Mouse (Mus musculus): Measurements from ENCODE around the gene Gnao1. TPM values are rescaled to one million over a fixed set of nuclear protein-coding genes. Genes with fewer than 3 reads are reported as not detected.

The Gnao1 gene
- total and polyA plus RNA-seq, 3 experiments, result 1.1 to 13.5 (median 3.5) TPM

- Histone ChIP-seq H3K9ac (ENCODE audit: insufficient read depth, low read depth) (no peak overlapping the region), H3K9me3 (replicated peaks; ENCODE audit: low read length) (peaks cover 2% of the 10 kb centered on the region), H3K36me3 (replicated peaks in 1 of 2; ENCODE audit: control insufficient read depth in 1 of 2, insufficient read depth in 1 of 2, low read length in 1 of 2) (peaks cover 66 to 87% of the 10 kb centered on the region in 2 experiments), H3K4me1 (ENCODE audit: control insufficient read depth in 1 of 2, insufficient read depth in 2 of 2) (no peaks in the 10 kb centered on the region), H3K27me3 (replicated peaks) (no peaks in the 10 kb centered on the region), H3K27ac (ENCODE audit: insufficient read depth, low read depth) (no peak overlapping the region), H3K4me3 (replicated peaks in 1 of 3; ENCODE audit: low read depth in 2 of 3, low read length in 2 of 3, poor library complexity in 1 of 3) (no peak overlapping the region), H3K4me2 (ENCODE audit: insufficient read depth, low read depth, poor library complexity, severe bottlenecking) (no peak overlapping the region), H3K79me2 (replicated peaks; ENCODE audit: control insufficient read depth, extremely low read depth, insufficient read depth, poor library complexity, severe bottlenecking) (no peaks in the 10 kb centered on the region)
- no peak for DNase-seq (ENCODE audit: extremely low read depth)
- in situ Hi-C loops (cut with MboI; ENCODE audit: low pct_ligation_motif_present, low pct_unique_long_range_greater_than_20kb, low sequenced_read_pairs) (no loop called here), dilution Hi-C loops (cut with MboI; ENCODE audit: extremely low pct_ligation_motif_present, extremely low pct_unique_long_range_greater_than_20kb, low sequenced_read_pairs) (no loop called here)
- TF ChIP-seq RCOR1 (conservative IDR thresholded peaks at IDR 0.05; ENCODE audit: low read depth, low read length) (no peak), PAX5 (IDR thresholded peaks at IDR 0.05; ENCODE audit: low read length) (no peak), ELF1 (IDR thresholded peaks at IDR 0.05; ENCODE audit: low read depth, low read length) (no peak), ZMIZ1 (IDR thresholded peaks at IDR 0.05; ENCODE audit: low read depth, low read length) (no peak), ETS1 (conservative IDR thresholded peaks at IDR 0.05; ENCODE audit: low read depth, low read length) (no peak), IRF4 (IDR thresholded peaks at IDR 0.05; ENCODE audit: low read depth, low read length) (no peak), EP300 (IDR thresholded peaks at IDR 0.05; ENCODE audit: low read length) (no peak), BHLHE40 (IDR thresholded peaks at IDR 0.05; ENCODE audit: low read depth, low read length) (no peak), NRF1 (IDR thresholded peaks at IDR 0.05; ENCODE audit: low read depth, low read length) (no peak), RAD21 (IDR thresholded peaks at IDR 0.05; ENCODE audit: low read depth, low read length) (no peak)
Observed at GRCm38 (mm10) chr8:93973831-93974375, 164.1 kb downstream of the Gnao1 start.

- no peak for DNase-seq (ENCODE audit: extremely low read depth)
- H3K4me3 ChIP-seq (replicated peaks in 1 of 3; ENCODE audit: low read depth in 2 of 3, low read length in 2 of 3, poor library complexity in 1 of 3), result no peak overlapping the region
- H3K4me2 ChIP-seq (ENCODE audit: insufficient read depth, low read depth, poor library complexity, severe bottlenecking), result no peak overlapping the region
- peaks cover 72 to 91% of the 10 kb centered on the region in 2 experiments for H3K36me3 ChIP-seq (replicated peaks in 1 of 2; ENCODE audit: control insufficient read depth in 1 of 2, insufficient read depth in 1 of 2, low read length in 1 of 2)
- no peak overlapping the region for H3K27ac ChIP-seq (ENCODE audit: insufficient read depth, low read depth)
- no peak for TF ChIP-seq KAT2A (IDR thresholded peaks at IDR 0.05; ENCODE audit: insufficient replicate concordance, low read length)
- no peak for TF ChIP-seq UBTF (IDR thresholded peaks at IDR 0.05; ENCODE audit: low read depth, low read length)
- no peak for TF ChIP-seq HCFC1 (IDR thresholded peaks at IDR 0.05; ENCODE audit: low read depth, low read length)
- TF ChIP-seq EP300 (IDR thresholded peaks at IDR 0.05; ENCODE audit: low read length), result no peak
- no peak for TF ChIP-seq CHD1 (IDR thresholded peaks at IDR 0.05; ENCODE audit: low read depth, low read length)
- no peak for TF ChIP-seq ZMIZ1 (IDR thresholded peaks at IDR 0.05; ENCODE audit: low read depth, low read length)
- no peak for TF ChIP-seq RCOR1 (conservative IDR thresholded peaks at IDR 0.05; ENCODE audit: low read depth, low read length)
- no peak for TF ChIP-seq NELFE (IDR thresholded peaks at IDR 0.05; ENCODE audit: low read depth, low read length)
- no peak for TF ChIP-seq MEF2A (IDR thresholded peaks at IDR 0.05; ENCODE audit: borderline replicate concordance, low read depth, low read length)
- dilution Hi-C loops (cut with MboI; ENCODE audit: extremely low pct_ligation_motif_present, extremely low pct_unique_long_range_greater_than_20kb, low sequenced_read_pairs) (no loop called here), in situ Hi-C loops (cut with MboI; ENCODE audit: low pct_ligation_motif_present, low pct_unique_long_range_greater_than_20kb, low sequenced_read_pairs) (no loop called here)
- H3K27me3 ChIP-seq (replicated peaks), result no peaks in the 10 kb centered on the region
- H3K9ac ChIP-seq (ENCODE audit: insufficient read depth, low read depth), result no peak overlapping the region
- H3K9me3 ChIP-seq (replicated peaks; ENCODE audit: low read length), result peaks cover 2% of the 10 kb centered on the region
- H3K4me1 ChIP-seq (ENCODE audit: control insufficient read depth in 1 of 2, insufficient read depth in 2 of 2), result no peaks in the 10 kb centered on the region
- no peaks in the 10 kb centered on the region for H3K79me2 ChIP-seq (replicated peaks; ENCODE audit: control insufficient read depth, extremely low read depth, insufficient read depth, poor library complexity, severe bottlenecking)
Observed at GRCm38 (mm10) chr8:93974602-93975186, 164.9 kb downstream of the Gnao1 start.

Data from CH12.LX (cell line).